ENCODE assay signal across 27 mouse cellular contexts in the genomic region with DNA sequence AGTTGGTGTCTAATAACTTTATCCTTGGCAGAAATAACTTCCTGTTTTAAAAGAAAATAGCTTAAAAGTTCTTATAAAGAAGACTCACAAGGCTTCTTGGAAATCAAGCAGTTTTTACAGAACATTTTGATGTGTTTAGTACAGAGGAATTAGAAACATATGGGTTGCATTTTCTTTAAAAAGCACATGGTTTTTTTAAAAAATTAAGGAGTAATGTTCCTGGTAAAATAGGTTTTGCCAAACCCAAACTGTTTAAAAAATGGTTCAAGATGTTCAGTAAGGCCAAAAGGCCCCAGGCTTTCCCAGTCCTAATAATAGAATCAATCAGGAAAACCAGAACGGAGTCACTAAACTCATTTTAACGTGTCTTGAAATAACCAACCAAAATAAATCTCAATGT.
DNase-seq lines count a peak whose midpoint lies in the region; ATAC-seq lines count a peak whose summit lies in the region.
"Had no signal": no experiment of that assay in that cellular context is flagged by ENCODE, and none has a peak within 500 bp of the region (broad histone marks: within the 10 kb centered on the region; RNA-seq: fewer than 3 reads in every experiment).

No protein-coding gene starts in this region.

- no peak overlapping the region for H3K4me2 ChIP-seq in embryonic facial prominence, embryonic 11.5 days (ENCODE audit: low read depth, low read length)
- no peak overlapping the region for H3K4me2 ChIP-seq in heart, embryonic 12.5 days
- no peak overlapping the region for H3K4me2 ChIP-seq in forebrain, embryonic 16.5 days (ENCODE audit: low read length)
- H3K4me2 ChIP-seq: forebrain, embryonic 13.5 days; heart, embryonic 13.5 days; hindbrain, embryonic 14.5 days had no signal

- H3K27me3 ChIP-seq in embryonic facial prominence, embryonic 11.5 days (ENCODE audit: control insufficient read depth, insufficient read depth, low read length): no peaks in the 10 kb centered on the region
- no peaks in the 10 kb centered on the region for H3K27me3 ChIP-seq in embryonic facial prominence, embryonic 10.5 days (replicated peaks; ENCODE audit: low read depth, poor library complexity, severe bottlenecking)
- no peaks in the 10 kb centered on the region for H3K27me3 ChIP-seq in heart, embryonic 12.5 days (replicated peaks)
- no peaks in the 10 kb centered on the region for H3K27me3 ChIP-seq in forebrain, embryonic 16.5 days (replicated peaks; ENCODE audit: control insufficient read depth, insufficient read depth, low read length)
- H3K27me3 ChIP-seq: forebrain, embryonic 13.5 days; heart, embryonic 13.5 days had no signal

- 24% methylated on average over 2 of the region's 2 CpGs for WGBS in embryonic facial prominence, embryonic 11.5 days
- WGBS in embryonic facial prominence, embryonic 10.5 days: 31% methylated on average over 2 of the region's 2 CpGs
- WGBS in heart, embryonic 12.5 days: 76% methylated on average over 2 of the region's 2 CpGs
- WGBS in forebrain, embryonic 16.5 days: 84% methylated on average over 2 of the region's 2 CpGs

- no peaks in the 10 kb centered on the region for H3K4me1 ChIP-seq in embryonic facial prominence, embryonic 11.5 days (ENCODE audit: control insufficient read depth, insufficient read depth, low read length)
- peaks cover 9% of the 10 kb centered on the region for H3K4me1 ChIP-seq in embryonic facial prominence, embryonic 10.5 days
- H3K4me1 ChIP-seq in heart, embryonic 12.5 days (replicated peaks): no peaks in the 10 kb centered on the region
- H3K4me1 ChIP-seq in forebrain, embryonic 16.5 days (replicated peaks; ENCODE audit: control insufficient read depth, insufficient read depth, low read length): no peaks in the 10 kb centered on the region
- H3K4me1 ChIP-seq: forebrain, embryonic 10.5 days; forebrain, embryonic 13.5 days; heart, embryonic 13.5 days had no signal

- ATAC-seq in embryonic facial prominence, embryonic 11.5 days (replicated peaks; ENCODE audit: insufficient number of reproducible peaks, low FRiP score, low TSS enrichment, low read depth): no peak
- ATAC-seq in heart, embryonic 12.5 days (ENCODE audit: insufficient number of reproducible peaks, low FRiP score): no peak
- no peak for ATAC-seq in forebrain, embryonic 16.5 days
- ATAC-seq: forebrain, embryonic 13.5 days; forebrain, postnatal 0 days; hindbrain, postnatal 0 days; inflammation-experienced regulatory T-cells, adult 6 months; intestine, embryonic 16.5 days; Patski had no signal

- peak; percentile 73 for DNase-seq in embryonic facial prominence, embryonic 11.5 days (ENCODE audit: low spot score)
- no peak for DNase-seq in embryonic facial prominence, embryonic 10.5 days (ENCODE audit: low spot score)
- peak; percentile 7 for DNase-seq in 3T3-L1 (ENCODE audit: low read depth, low spot score)
- DNase-seq in NIH3T3 (ENCODE audit: low read depth): peak; percentile 32
- DNase-seq in fibroblast of lung, adult 2 months (ENCODE audit: low read depth): peak; percentile 4
- DNase-seq: adrenal gland, postnatal 10 days; adrenal gland, postnatal 36 days; cerebellum, adult 18-20 months; cerebellum, adult 9-10 months; cerebellum, postnatal 14 days; forebrain, postnatal 0 days; gastrocnemius, postnatal 25 days; heart, adult 18-20 months; heart, postnatal 14 days; heart, postnatal 4 days; kidney, adult 2 months had no signal

- H3K9me3 ChIP-seq in embryonic facial prominence, embryonic 11.5 days (replicated peaks; ENCODE audit: control insufficient read depth, low read length): no peaks in the 10 kb centered on the region
- no peaks in the 10 kb centered on the region for H3K9me3 ChIP-seq in embryonic facial prominence, embryonic 10.5 days
- no peaks in the 10 kb centered on the region for H3K9me3 ChIP-seq in heart, embryonic 12.5 days (replicated peaks)
- H3K9me3 ChIP-seq in forebrain, embryonic 16.5 days (ENCODE audit: control insufficient read depth, low read length): no peaks in the 10 kb centered on the region
- H3K9me3 ChIP-seq: forebrain, embryonic 10.5 days; forebrain, embryonic 13.5 days; heart, embryonic 13.5 days had no signal

- no peak overlapping the region for H3K4me3 ChIP-seq in embryonic facial prominence, embryonic 11.5 days (ENCODE audit: low read depth, low read length)
- no peak overlapping the region for H3K4me3 ChIP-seq in embryonic facial prominence, embryonic 10.5 days
- H3K4me3 ChIP-seq in heart, embryonic 12.5 days: no peak overlapping the region
- no peak overlapping the region for H3K4me3 ChIP-seq in forebrain, embryonic 16.5 days (replicated peaks; ENCODE audit: low read length)
- H3K4me3 ChIP-seq: erythroblast, embryonic 14.5 days; forebrain, embryonic 10.5 days; forebrain, embryonic 13.5 days; heart, embryonic 13.5 days had no signal

- H3K27ac ChIP-seq in embryonic facial prominence, embryonic 11.5 days (replicated peaks; ENCODE audit: low read depth, low read length): no peak overlapping the region
- H3K27ac ChIP-seq in embryonic facial prominence, embryonic 10.5 days (replicated peaks): no peak overlapping the region
- H3K27ac ChIP-seq in heart, embryonic 12.5 days (ENCODE audit: poor library complexity, severe bottlenecking): no peak overlapping the region
- no peak overlapping the region for H3K27ac ChIP-seq in forebrain, embryonic 16.5 days (ENCODE audit: low read length)
- H3K27ac ChIP-seq: forebrain, embryonic 10.5 days; forebrain, embryonic 13.5 days; heart, embryonic 13.5 days; hindbrain, embryonic 14.5 days; hindbrain, postnatal 0 days had no signal

- H3K36me3 ChIP-seq in embryonic facial prominence, embryonic 11.5 days (replicated peaks; ENCODE audit: control insufficient read depth, insufficient read depth, low read depth, low read length): no peaks in the 10 kb centered on the region
- no peaks in the 10 kb centered on the region for H3K36me3 ChIP-seq in embryonic facial prominence, embryonic 10.5 days (replicated peaks)
- H3K36me3 ChIP-seq in heart, embryonic 12.5 days: no peaks in the 10 kb centered on the region
- H3K36me3 ChIP-seq in forebrain, embryonic 16.5 days (ENCODE audit: control insufficient read depth, insufficient read depth): no peaks in the 10 kb centered on the region
- H3K36me3 ChIP-seq: forebrain, embryonic 10.5 days; heart, embryonic 13.5 days had no signal

- H3K9ac ChIP-seq in embryonic facial prominence, embryonic 11.5 days (replicated peaks; ENCODE audit: low read length): no peak overlapping the region
- H3K9ac ChIP-seq in heart, embryonic 12.5 days: no peak overlapping the region
- no peak overlapping the region for H3K9ac ChIP-seq in forebrain, embryonic 16.5 days (replicated peaks; ENCODE audit: low read depth, low read length)
- H3K9ac ChIP-seq: forebrain, embryonic 13.5 days; forebrain, postnatal 0 days; heart, embryonic 13.5 days; hindbrain, embryonic 14.5 days had no signal
